Mouse (Mus musculus) cerebellum, adult 9-10 months (tissue): ENCODE measurements around the gene Crebl2.

Experiments
- DNase-seq: peaks from one replicate; pipeline ENCODE4 v3.0.0; 2022

The Crebl2 gene

GRCm38 (mm10) chr6:134829786-134830700, at the start of gene Crebl2:
Gene Crebl2, plus strand, starts transcription at chr6:134830154.
- DNase-seq = peak; percentile 100

- peak; percentile 60 for DNase-seq
Observed at GRCm38 (mm10) chr6:134781494-134781913, 48.5 kb upstream of the Crebl2 start.

DNA sequence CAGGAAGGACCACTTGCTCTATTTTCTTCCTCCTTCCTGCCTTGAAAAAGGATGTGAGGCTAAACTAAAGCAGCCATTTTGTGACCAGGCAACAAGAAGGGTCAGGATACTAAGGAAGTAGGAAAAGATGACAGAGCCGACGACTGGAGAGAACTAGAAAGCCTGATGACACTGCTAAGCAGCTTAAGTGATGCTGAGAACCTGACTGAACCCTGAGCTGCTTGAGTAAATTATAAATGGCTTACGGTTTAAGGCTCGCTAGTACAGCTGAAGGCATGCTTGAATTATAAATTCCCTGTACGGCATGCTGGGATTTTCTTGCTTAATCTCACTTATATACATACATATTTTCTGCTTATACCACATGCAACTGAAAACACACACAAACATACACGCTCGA, 47.1 kb upstream of the Crebl2 start:
- DNase-seq = no peak

- DNase-seq = no peak
Observed at GRCm38 (mm10) chr6:134786426-134786825, 43.5 kb upstream of the Crebl2 start.

- DNase-seq = no peak
Observed at GRCm38 (mm10) chr6:134789100-134789499, 40.9 kb upstream of the Crebl2 start.

DNA sequence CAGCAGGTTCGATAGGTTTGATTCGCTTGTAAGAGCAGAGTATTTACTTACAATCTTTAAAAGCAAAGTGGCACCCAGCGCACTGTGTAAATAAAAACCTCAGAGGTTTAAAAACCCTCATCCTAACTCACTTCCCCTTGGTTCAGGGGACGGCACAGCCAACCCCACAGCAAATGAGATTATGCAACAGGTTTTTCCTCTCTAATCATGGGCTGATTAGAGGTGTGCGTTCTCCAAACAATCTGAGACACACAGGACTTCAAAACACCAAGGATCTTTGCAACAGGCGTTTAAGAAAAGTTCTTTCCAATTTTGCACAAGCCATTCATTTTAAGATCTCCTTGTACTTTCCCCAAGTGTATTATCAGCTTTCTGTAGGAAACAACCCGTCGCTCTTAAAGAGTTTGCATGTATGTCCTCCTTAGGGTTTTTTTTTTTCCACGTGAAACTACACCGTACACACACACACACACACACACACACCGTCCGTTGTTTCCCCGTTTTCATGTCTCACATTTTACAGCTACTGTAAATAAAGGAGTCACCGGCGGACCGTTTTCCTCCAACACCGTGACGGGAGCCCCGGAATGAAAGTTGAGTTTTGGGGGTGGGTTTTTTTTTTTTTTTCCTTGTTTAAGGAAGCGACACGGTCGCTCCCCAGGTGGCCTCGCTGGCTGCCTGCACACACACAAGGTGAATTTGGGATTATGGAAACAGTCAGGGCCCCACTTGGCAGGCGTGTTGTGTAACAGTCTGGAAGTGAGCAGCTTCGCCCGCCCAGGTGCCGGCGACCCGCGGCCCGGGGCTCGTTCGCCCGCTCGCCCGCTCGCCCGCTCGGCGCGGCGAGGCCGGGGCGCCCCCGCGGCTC, 38.5 kb upstream of the Crebl2 start:
- DNase-seq = peak; percentile 75

DNA sequence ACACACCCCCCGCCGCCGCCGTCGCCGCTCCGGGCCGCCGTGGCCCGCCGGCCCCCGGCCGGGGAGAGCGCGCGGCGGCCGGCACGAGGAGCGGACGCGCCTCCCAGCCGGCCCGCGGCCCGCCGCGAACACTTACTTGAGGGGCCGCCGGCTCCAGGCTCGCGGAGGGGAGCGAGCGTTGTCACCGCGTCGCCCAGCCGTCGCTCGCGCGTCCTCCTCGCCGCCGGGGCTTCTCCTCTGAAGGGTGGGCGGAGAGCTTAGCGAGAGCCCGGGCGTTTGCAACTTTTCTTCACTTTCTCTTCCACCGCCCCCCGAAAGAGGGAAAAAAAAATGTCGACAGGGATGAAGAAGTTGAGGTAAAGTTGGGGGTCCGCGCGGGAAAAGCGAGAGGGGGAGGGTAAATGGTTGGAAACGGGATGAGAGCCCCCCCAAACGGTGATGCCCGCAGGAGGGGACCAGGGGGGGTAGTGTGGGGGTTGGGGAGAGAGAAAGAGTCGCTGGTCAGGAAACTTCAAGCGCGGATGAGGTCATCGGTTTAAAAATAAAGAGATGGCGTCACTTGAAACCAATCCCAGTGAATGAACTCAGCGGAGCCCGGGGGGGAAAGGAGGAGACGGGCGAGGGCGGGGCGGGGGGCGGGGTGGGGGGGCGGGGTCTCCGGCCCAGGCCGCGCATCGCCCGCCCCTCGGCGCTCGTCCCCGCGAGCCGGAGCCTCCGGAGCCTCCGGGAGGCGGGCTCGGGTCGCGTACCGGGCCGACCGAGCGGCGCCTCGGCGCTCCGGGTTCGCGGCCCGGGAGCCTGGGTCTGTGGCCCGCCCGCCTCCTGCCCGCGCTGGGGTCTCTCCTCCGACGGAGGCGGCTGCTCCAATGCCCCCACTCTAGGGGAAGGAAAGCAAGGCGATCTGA, 37.6 kb upstream of the Crebl2 start, which contains the start of gene Dusp16:
TSS of gene Dusp16 (minus strand) at position 485 of the 905 bp plus-strand sequence.
- peak; percentile 97 for DNase-seq

- peak; percentile 77 for DNase-seq
Observed at GRCm38 (mm10) chr6:134793046-134793806, 36.7 kb upstream of the Crebl2 start.

- peak; percentile 89 for DNase-seq
Observed at GRCm38 (mm10) chr6:134793911-134794520, 35.9 kb upstream of the Crebl2 start.

DNA sequence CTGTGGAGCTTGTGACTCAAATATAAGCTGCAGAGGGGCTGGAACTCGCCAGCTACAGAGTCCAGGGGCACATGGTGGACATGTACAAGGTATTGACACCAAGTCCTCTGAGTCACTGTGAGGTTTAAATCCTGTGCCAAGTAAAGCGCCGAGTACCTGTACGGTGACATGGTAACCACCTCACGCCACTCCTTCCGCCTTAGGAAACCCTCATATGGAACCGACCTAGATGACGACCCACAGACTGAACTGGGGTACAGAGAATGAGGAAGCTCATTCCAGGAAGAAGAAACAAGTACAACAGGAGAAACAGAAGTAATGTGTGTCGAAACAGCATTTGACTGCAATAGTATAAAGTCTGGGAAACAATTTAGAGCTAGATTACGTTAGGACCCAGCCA, 33.7 kb upstream of the Crebl2 start:
- no peak for DNase-seq

- DNase-seq = no peak
Observed at GRCm38 (mm10) chr6:134801483-134801882, 28.5 kb upstream of the Crebl2 start.

DNA sequence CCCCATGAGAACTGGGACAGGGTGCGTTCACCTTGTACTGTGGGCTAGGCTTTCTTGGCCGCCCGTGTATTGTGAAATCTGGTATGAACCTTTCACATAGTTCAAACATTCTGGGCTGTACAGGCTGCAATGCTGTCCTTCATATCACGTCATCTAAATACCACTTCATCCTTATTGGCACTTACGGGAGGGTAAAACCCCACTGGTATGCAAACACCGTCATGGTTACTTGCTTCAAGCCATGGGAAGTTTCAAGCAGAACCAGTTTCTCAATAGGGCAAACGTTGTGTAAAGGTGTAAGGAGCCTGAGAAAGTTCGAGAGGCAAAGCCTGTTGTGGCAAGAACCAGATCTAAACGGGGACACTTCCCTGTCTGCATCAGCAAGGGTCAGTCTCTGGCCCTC, 27.3 kb upstream of the Crebl2 start:
- DNase-seq = no peak

DNA sequence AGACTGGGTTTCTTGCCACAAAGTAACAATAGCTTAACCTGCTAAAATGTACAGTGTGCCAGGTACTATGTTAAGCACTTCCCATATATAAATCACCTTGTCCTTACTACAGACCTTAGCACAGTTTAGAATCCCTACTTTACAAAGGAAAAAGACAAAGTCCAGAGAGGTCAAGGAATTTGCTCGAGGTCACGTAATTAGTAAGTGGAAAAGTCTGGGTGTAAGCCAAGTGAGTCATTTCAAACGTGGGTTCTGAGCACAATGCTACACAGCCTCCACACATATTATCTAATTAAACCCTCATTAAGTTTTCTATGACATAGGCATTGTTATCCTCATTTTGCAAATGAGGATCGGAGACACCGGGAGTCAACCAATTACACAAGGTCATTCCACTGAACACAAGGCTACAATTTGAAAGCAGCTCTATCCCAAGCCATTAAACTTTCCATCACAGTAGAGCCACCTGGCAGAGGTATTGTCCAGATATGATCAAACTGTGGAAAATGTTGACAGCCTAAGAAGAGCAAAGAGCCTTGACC, 25.1 kb upstream of the Crebl2 start:
- no peak for DNase-seq

DNA sequence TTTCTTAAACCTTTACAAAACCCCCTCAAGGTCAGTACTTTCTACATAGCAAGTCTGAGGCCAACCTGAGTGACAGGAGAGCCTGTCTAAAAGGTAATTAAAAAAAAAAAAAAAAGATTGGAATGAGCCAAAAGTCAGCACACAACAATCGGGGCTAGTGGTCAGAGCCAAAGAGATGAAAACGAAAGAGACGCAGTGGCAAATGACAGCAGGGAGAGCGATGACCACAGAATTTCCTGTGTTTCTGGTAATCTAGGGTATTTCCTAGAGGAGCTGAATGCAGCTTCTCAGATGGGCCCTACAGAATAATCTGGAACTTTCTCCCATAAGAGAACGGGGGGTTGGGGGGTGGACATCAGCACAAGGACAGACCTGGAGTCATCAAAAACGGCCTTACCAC, 23.8 kb upstream of the Crebl2 start:
- no peak for DNase-seq

DNA sequence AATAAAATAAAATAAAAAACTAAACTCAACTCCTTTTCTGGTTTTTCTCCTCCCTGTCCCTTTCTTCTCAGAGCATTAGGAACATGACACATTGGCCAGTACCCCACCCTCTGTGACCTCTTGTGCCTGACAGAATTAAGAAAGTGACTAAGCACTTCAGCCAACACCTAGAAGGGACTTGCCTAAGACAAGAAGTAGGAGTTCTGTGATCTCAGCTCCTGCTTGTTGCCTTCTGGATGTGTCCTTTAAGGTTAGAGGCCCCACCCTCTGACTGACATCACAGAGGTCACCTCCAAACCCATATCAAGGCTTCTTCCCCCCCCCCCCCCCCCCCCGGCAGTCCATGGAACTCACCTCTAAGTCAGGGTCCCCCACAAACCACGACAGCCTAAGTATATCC, 22.9 kb upstream of the Crebl2 start:
- DNase-seq = no peak

GRCm38 (mm10) chr6:134807794-134808193, 22.2 kb upstream of the Crebl2 start:
- no peak for DNase-seq

DNA sequence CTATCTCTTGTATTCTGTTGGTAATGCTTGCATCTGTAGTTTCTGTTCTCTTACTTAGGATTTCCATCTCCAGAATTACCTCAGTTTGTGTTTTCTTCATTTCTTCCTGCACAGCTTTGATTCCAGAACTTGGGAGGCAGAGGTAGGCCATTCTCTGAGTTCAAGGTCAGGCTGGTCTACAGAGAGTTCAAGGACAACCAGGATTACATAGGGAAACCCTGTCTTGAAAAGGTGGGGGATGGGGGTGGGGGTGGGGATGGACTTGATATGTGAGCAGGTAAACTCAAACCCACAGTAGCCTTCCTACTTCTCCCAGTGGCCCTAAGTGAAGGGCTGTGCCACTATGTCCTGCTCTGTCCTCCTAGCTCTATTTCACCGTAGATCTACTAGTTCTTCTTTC, 16.9 kb upstream of the Crebl2 start:
- no peak for DNase-seq

- no peak for DNase-seq
Observed at GRCm38 (mm10) chr6:134817051-134817928, 12.7 kb upstream of the Crebl2 start.

DNA sequence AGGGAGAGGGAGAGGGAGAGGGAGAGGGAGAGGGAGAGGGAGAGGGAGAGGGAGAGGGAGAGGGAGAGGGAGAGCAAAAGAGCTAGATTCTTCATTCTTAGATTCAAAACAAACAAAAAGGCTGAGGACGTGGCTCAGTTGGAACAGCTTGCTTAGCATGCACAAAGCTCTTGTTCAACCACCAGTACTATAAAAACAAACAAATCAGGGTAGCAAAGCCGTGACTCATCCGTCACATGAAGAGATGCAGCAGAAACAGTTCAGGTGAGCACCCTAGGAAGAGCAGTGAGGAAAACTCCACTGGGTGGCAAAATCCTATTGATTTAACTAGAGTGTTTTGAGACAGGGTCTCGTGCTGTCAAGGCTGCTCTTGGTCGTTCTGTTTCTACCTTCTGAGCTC, 10.2 kb upstream of the Crebl2 start:
- no peak for DNase-seq

DNA sequence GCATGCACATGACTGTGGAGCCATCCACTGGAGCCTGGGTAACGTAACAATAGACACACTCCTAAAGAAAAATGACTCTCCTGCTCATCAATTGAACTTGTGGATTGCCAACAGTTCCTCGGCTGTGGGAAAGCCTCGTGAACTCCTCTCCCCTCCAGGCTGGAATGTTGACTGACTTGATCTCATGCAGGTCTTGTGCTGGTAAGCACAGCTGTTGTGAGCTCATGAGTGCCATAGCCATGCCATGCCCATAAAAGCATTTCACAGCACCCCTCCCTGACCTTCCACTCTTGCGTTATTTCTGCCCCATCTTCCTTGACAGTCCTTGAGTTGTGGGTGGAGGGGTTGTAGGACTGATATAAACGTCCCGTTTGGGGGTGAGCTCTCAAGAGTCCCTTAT, 9.5 kb upstream of the Crebl2 start:
- DNase-seq = no peak
